Mouse (Mus musculus): ENCODE results near the gene Wdr60. TPM values are rescaled to one million over a fixed set of nuclear protein-coding genes. Genes with fewer than 3 reads are reported as not detected.

The Wdr60 gene
- total RNA-seq, 2 experiments from 2014 or later: 17.2 to 18.2 TPM

- no peak for DNase-seq (ENCODE audit: low spot score in 2 of 2)
Measured at GRCm38 (mm10) chr12:116270538-116270937, 7.7 kb upstream of the Wdr60 start.

- no peak for DNase-seq (ENCODE audit: low spot score in 2 of 2)
Measured at GRCm38 (mm10) chr12:116269450-116269849, 6.6 kb upstream of the Wdr60 start.

- no peak for DNase-seq (ENCODE audit: low spot score in 2 of 2)
Measured at GRCm38 (mm10) chr12:116265275-116265674, 2.5 kb upstream of the Wdr60 start.

- no peak for DNase-seq (ENCODE audit: low spot score in 2 of 2)
Measured at GRCm38 (mm10) chr12:116264756-116265155, 1.9 kb upstream of the Wdr60 start.

GRCm38 (mm10) chr12:116258321-116258720 lies 4.5 kb downstream of the Wdr60 start:
- DNase-seq (ENCODE audit: low spot score in 2 of 2): no peak

GRCm38 (mm10) chr12:116255636-116256035 lies 7.2 kb downstream of the Wdr60 start:
- no peak for DNase-seq (ENCODE audit: low spot score in 2 of 2)

- DNase-seq (ENCODE audit: low spot score in 2 of 2): no peak
Measured at GRCm38 (mm10) chr12:116254652-116255051, 8.2 kb downstream of the Wdr60 start.

- DNase-seq (ENCODE audit: low spot score in 2 of 2): no peak
Measured at GRCm38 (mm10) chr12:116244601-116245000, 18.2 kb downstream of the Wdr60 start.

GRCm38 (mm10) chr12:116238803-116239202 lies 24.0 kb downstream of the Wdr60 start:
- DNase-seq (ENCODE audit: low spot score in 2 of 2): no peak

GRCm38 (mm10) chr12:116238370-116238769 lies 24.5 kb downstream of the Wdr60 start:
- no peak for DNase-seq (ENCODE audit: low spot score in 2 of 2)

- no peak for DNase-seq (ENCODE audit: low spot score in 2 of 2)
Measured at GRCm38 (mm10) chr12:116236658-116237057, 26.2 kb downstream of the Wdr60 start.

GRCm38 (mm10) chr12:116235356-116235755 lies 27.5 kb downstream of the Wdr60 start:
- no peak for DNase-seq (ENCODE audit: low spot score in 2 of 2)

- no peak for DNase-seq (ENCODE audit: low spot score in 2 of 2)
Measured at GRCm38 (mm10) chr12:116232061-116232460, 30.8 kb downstream of the Wdr60 start.

GRCm38 (mm10) chr12:116231612-116232011 lies 31.2 kb downstream of the Wdr60 start:
- no peak for DNase-seq (ENCODE audit: low spot score in 2 of 2)

GRCm38 (mm10) chr12:116229451-116229850 lies 33.4 kb downstream of the Wdr60 start:
- DNase-seq (ENCODE audit: low spot score in 2 of 2): no peak

GRCm38 (mm10) chr12:116226289-116227057 lies 36.3 kb downstream of the Wdr60 start:
- no peak for DNase-seq (ENCODE audit: low spot score in 2 of 2)

- no peak for DNase-seq (ENCODE audit: low spot score in 2 of 2)
Measured at GRCm38 (mm10) chr12:116223107-116223506, 39.7 kb downstream of the Wdr60 start.

GRCm38 (mm10) chr12:116207486-116207885 lies 55.3 kb downstream of the Wdr60 start:
- no peak for DNase-seq (ENCODE audit: low spot score in 2 of 2)

- DNase-seq (ENCODE audit: low spot score in 2 of 2): peak in 1 of 2 experiments; percentile 34
Measured at GRCm38 (mm10) chr12:116205726-116206125, 57.1 kb downstream of the Wdr60 start.

GRCm38 (mm10) chr12:116202176-116202981 lies 60.4 kb downstream of the Wdr60 start:
- DNase-seq (ENCODE audit: low spot score in 2 of 2): peak; percentile 65 to 73

GRCm38 (mm10) chr12:116198791-116199190 lies 64.0 kb downstream of the Wdr60 start:
- DNase-seq (ENCODE audit: low spot score in 2 of 2): no peak

GRCm38 (mm10) chr12:116196221-116196620 lies 66.6 kb downstream of the Wdr60 start:
- no peak for DNase-seq (ENCODE audit: low spot score in 2 of 2)
